Mouse (Mus musculus) liver, adult 2 months (tissue): ENCODE results near the gene Nr4a1. TPM values are rescaled to one million over a fixed set of nuclear protein-coding genes. Genes with fewer than 3 reads are reported as not detected.

ENCODE experiments used
- DNase-seq: peaks from one replicate; pipeline ENCODE4 v3.0.0-alpha.2; 2011; ENCODE audit warnings: low read depth, low spot score; ENCODE audit errors: extremely low read depth
- H3K27ac ChIP-seq: fragments of 200-500 bp; replicated peaks from 2 replicates; pipeline ENCODE4 v1.5.1; 2012; ENCODE audit warnings: low read depth, mild to moderate bottlenecking, control low read depth, inconsistent platforms, low read length; ENCODE audit not compliant: insufficient read depth
- H3K27me3 ChIP-seq: fragments of 200-500 bp; 2 replicates; pipeline ENCODE4 v1.6.1; 2012; ENCODE audit warnings: mild to moderate bottlenecking, moderate library complexity, low read length, inconsistent platforms; ENCODE audit not compliant: control insufficient read depth, insufficient read depth
- H3K36me3 ChIP-seq: fragments of 200-500 bp; 2 replicates; pipeline ENCODE4 v1.6.1; 2012; ENCODE audit warnings: low read length, inconsistent platforms; ENCODE audit not compliant: control insufficient read depth, insufficient read depth
- H3K4me1 ChIP-seq: fragments of 200-500 bp; 2 replicates; pipeline ENCODE4 v1.6.1; 2011; ENCODE audit warnings: low read length; ENCODE audit not compliant: control insufficient read depth, insufficient read depth
- H3K4me3 ChIP-seq: fragments of 200-500 bp; 2 replicates; pipeline ENCODE4 v1.5.1; 2011; ENCODE audit warnings: low read depth, mild to moderate bottlenecking, control low read depth, low read length, moderate library complexity; ENCODE audit not compliant: insufficient read depth
- H3K79me2 ChIP-seq: fragments of 200-500 bp; 2 replicates; pipeline ENCODE4 v1.6.1; 2012; ENCODE audit warnings: inconsistent platforms, mild to moderate bottlenecking, low read length, moderate library complexity; ENCODE audit not compliant: control insufficient read depth, insufficient read depth
- H3K9ac ChIP-seq: fragments of 200-500 bp; 2 replicates; pipeline ENCODE4 v1.6.1; 2012; ENCODE audit warnings: low read depth, mild to moderate bottlenecking, control low read depth, inconsistent platforms, low read length
- CTCF ChIP-seq: fragments of 200-500 bp; IDR thresholded peaks from 2 replicates; pipeline ENCODE4 v1.5.1; 2011; ENCODE audit warnings: low read depth, low read length, control low read depth
- POLR2A ChIP-seq: fragments of 200-500 bp; IDR thresholded peaks from 2 replicates; pipeline ENCODE4 v1.6.1; 2011; ENCODE audit warnings: low read length, control low read depth; ENCODE audit not compliant: insufficient read depth; ENCODE audit errors: extremely low read depth
- WGBS: fragments of 180-500 bp; shearing (Covaris S2); methylation state at CpG from one replicate; pipeline ENCODE4 v1.1.7; 2018; 5-methylcytosine and 5-hydroxymethylcytosine counted together
- polyA plus RNA-seq: library from polyadenylated mRNA; depleted of rRNA; stranded (reverse); fragments of >200 nt; gene quantifications from 2 replicates; pipeline ENCODE4 v1.2.3, GENCODE M21; 2012
- total RNA-seq: library from RNA; depleted of rRNA; stranded (reverse); fragments of >200 nt; gene quantifications from 2 replicates; pipeline ENCODE4 v1.2.3, GENCODE M21; 2014

The Nr4a1 gene
- total and polyA plus RNA-seq, 2 experiments = 0.18 to 0.89 TPM

GRCm38 (mm10) chr15:101230995-101231647 lies 22.9 kb upstream of the Nr4a1 start:
- Histone ChIP-seq H3K27ac (no peak overlapping the region), H3K79me2 (no peaks in the 10 kb centered on the region), H3K27me3 (no peaks in the 10 kb centered on the region), H3K4me3 (no peak overlapping the region), H3K9ac (no peak overlapping the region), H3K36me3 (no peaks in the 10 kb centered on the region), H3K4me1 (no peaks in the 10 kb centered on the region)
- TF ChIP-seq CTCF = peak; percentile 52
- TF ChIP-seq POLR2A = no peak
- WGBS = 78% methylated on average over 23 of the region's 23 CpGs
- DNase-seq = peak; percentile 37

DNA sequence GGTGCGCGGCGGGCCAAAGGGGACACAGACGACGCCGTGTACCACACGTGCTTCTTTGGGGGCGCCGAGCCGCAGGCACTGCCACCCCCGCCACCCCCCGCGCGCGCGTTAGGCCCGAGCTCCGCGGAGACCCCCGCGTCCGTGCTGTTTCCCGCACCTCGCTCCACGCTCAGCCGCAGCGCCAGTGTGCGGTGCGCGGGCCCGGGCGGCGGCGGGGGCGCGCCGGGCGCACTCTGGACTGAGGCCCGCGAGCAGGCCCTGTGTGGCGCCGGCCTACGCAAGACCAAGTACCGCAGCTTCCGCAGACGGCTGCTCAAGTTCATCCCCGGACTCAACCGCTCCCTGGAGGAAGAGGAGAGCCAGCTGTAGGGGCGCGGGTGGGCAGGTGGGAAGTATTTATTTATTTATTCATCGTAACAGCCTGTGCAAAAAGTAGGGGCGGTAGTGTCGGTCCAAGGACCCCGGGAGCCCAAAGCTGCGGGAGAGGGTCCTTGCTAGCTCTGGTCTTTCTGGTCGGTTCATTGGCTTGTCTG lies 22.4 kb upstream of the Nr4a1 start:
- Histone ChIP-seq H3K79me2 (no peaks in the 10 kb centered on the region), H3K27ac (no peak overlapping the region), H3K4me1 (no peaks in the 10 kb centered on the region), H3K36me3 (no peaks in the 10 kb centered on the region), H3K9ac (no peak overlapping the region), H3K4me3 (no peak overlapping the region), H3K27me3 (no peaks in the 10 kb centered on the region)
- no peak for DNase-seq
- TF ChIP-seq POLR2A (no peak), CTCF (no peak)
- WGBS = 80% methylated on average over 56 of the region's 56 CpGs

- Histone ChIP-seq H3K27me3 (no peaks in the 10 kb centered on the region), H3K27ac (no peak overlapping the region)
- TF ChIP-seq POLR2A = no peak
- no peak for TF ChIP-seq CTCF
These were observed 21.5 kb upstream of the Nr4a1 start for GRCm38 (mm10) chr15:101232607-101233006.

GRCm38 (mm10) chr15:101233183-101233582 lies 20.9 kb upstream of the Nr4a1 start:
- 77% methylated on average over 3 of the region's 3 CpGs for WGBS
- TF ChIP-seq POLR2A (no peak), CTCF (no peak)
- no peak overlapping the region for H3K27ac ChIP-seq
- no peaks in the 10 kb centered on the region for H3K36me3 ChIP-seq
- no peak for DNase-seq
- no peaks in the 10 kb centered on the region for H3K27me3 ChIP-seq
- no peak overlapping the region for H3K4me3 ChIP-seq
- no peaks in the 10 kb centered on the region for H3K4me1 ChIP-seq
- no peaks in the 10 kb centered on the region for H3K79me2 ChIP-seq
- H3K9ac ChIP-seq = no peak overlapping the region

More at GRCm38 (mm10) chr15:101232607-101233006, 21.5 kb upstream of the Nr4a1 start:
- Histone ChIP-seq H3K4me3 (no peak overlapping the region), H3K9ac (no peak overlapping the region), H3K4me1 (no peaks in the 10 kb centered on the region), H3K79me2 (no peaks in the 10 kb centered on the region), H3K36me3 (no peaks in the 10 kb centered on the region)
- no peak for DNase-seq
- 92% methylated on average over 4 of the region's 4 CpGs for WGBS

- H3K27me3 ChIP-seq = no peaks in the 10 kb centered on the region
- WGBS = 58% methylated on average over 11 of the region's 11 CpGs
- no peaks in the 10 kb centered on the region for H3K4me1 ChIP-seq
- no peak overlapping the region for H3K4me3 ChIP-seq
- H3K27ac ChIP-seq = no peak overlapping the region
- H3K9ac ChIP-seq = no peak overlapping the region
- no peaks in the 10 kb centered on the region for H3K36me3 ChIP-seq
- no peak for DNase-seq
- no peaks in the 10 kb centered on the region for H3K79me2 ChIP-seq
- no peak for TF ChIP-seq POLR2A
These were observed 20.3 kb upstream of the Nr4a1 start for GRCm38 (mm10) chr15:101233641-101234275.
